Mouse (Mus musculus) hindbrain, embryonic 11.5 days (tissue): Measurements from ENCODE around the gene Aebp1. TPM values are rescaled to one million over a fixed set of nuclear protein-coding genes. Genes with fewer than 3 reads are reported as not detected.

ENCODE experiments used
- ATAC-seq: fragments of 200-750 bp; cut with Nextera tagmentation; 2 replicates; pipeline ENCODE4 v1.8.0; 2017; ENCODE audit warnings: mild to moderate bottlenecking, moderate TSS enrichment, moderate library complexity; ENCODE audit not compliant: low FRiP score
- DNase-seq: peaks from one replicate; pipeline ENCODE4 v3.0.0-alpha.2; 2015; ENCODE audit warnings: low spot score
- H3K27ac ChIP-seq: fragments of 300-500 bp; sonication (generic); 2 replicates; pipeline ENCODE4 v1.5.1; 2014; ENCODE audit warnings: mild to moderate bottlenecking, low read depth, low read length
- H3K27me3 ChIP-seq: fragments of 300-500 bp; sonication (generic); 2 replicates; pipeline ENCODE4 v1.6.1; 2014; ENCODE audit warnings: mild to moderate bottlenecking, low read length, moderate library complexity, mixed read lengths; ENCODE audit not compliant: control insufficient read depth, insufficient read depth
- H3K36me3 ChIP-seq: fragments of 300-500 bp; sonication (generic); 2 replicates; pipeline ENCODE4 v1.6.1; 2014; ENCODE audit warnings: mild to moderate bottlenecking, low read length, moderate library complexity, mixed read lengths; ENCODE audit not compliant: control insufficient read depth, insufficient read depth
- H3K4me1 ChIP-seq: fragments of 300-500 bp; sonication (generic); replicated peaks from 2 replicates; pipeline ENCODE4 v1.6.1; 2014; ENCODE audit warnings: low read length, mixed read lengths; ENCODE audit not compliant: control insufficient read depth, insufficient read depth
- H3K4me2 ChIP-seq: fragments of 300-500 bp; sonication (generic); replicated peaks from 2 replicates; pipeline ENCODE4 v1.6.1; 2014; ENCODE audit warnings: mild to moderate bottlenecking, low read depth, low read length
- H3K4me3 ChIP-seq: fragments of 300-500 bp; sonication (generic); 2 replicates; pipeline ENCODE4 v1.5.1; 2014; ENCODE audit warnings: low read depth, low read length
- H3K9ac ChIP-seq: fragments of 300-500 bp; sonication (generic); 2 replicates; pipeline ENCODE4 v1.6.1; 2014; ENCODE audit warnings: low read depth, low read length
- H3K9me3 ChIP-seq: fragments of 300-500 bp; sonication (generic); 2 replicates; pipeline ENCODE4 v1.6.1; 2016; ENCODE audit warnings: low read length; ENCODE audit not compliant: control insufficient read depth
- WGBS: fragments of 180-500 bp; shearing (Covaris S2); extraction: QIAGEN DNeasy Blood & Tissue Kit; methylation state at CpG from one replicate; pipeline ENCODE4 v1.1.7; 2014; 5-methylcytosine and 5-hydroxymethylcytosine counted together
- polyA plus RNA-seq: library from polyadenylated mRNA; unstranded; fragments of >200 nt; fragmentation: Nextera tagmentation; extraction: Ambion mirVana; gene quantifications from 2 replicates; pipeline ENCODE4 v1.2.1, GENCODE M21; 2014

The Aebp1 gene
- 19.0 and 20.4 TPM in 2 replicates for polyA plus RNA-seq

DNA sequence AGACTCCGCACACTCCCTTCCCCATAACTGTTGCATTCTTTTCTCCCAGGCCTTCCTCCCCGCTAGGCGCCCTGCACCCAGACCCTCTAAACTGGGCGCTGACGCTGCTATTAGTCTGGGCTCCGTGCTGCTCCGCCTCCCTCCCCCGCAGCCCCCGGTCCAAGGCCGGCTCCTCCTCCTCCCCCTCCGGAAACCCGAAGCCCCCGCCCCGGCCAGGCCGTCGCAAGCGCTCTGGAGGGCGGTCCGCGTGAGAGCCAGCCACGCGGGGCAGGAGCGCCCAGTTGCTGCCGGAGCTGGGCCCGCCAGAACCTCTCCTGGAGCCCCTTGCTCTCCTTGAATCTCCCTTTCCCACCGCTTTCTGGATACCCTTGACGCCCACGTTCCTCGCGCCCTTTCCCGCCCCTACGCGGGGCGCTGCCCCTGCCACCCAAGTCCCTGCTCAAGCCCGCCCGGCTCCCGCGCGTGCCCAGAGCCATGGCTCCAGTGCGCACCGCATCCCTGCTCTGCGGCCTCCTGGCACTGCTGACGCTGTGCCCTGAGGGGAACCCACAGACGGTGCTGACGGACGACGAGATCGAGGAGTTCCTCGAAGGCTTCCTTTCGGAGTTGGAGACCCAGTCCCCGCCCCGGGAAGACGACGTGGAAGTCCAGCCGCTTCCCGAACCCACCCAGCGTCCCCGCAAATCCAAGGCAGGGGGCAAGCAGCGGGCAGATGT lies at the start of gene Aebp1:
Aebp1 (plus strand) TSS at position 270 of the 716 bp plus-strand sequence.
- Histone ChIP-seq H3K4me1 (peaks cover 7% of the 10 kb centered on the region), H3K9ac (peak within 1 kb of the TSS; percentile 47; the same call in 1 of the 2 replicates), H3K27me3 (peaks cover 23% of the 10 kb centered on the region), H3K4me3 (peak within 1 kb of the TSS; percentile 32), H3K4me2 (peak within 1 kb of the TSS; percentile 39), H3K27ac (no peak within 1 kb of the TSS), H3K9me3 (no peaks in the 10 kb centered on the region), H3K36me3 (no peaks in the 10 kb centered on the region)
- 3% methylated on average over 59 of the region's 59 CpGs for WGBS
- ATAC-seq (peak; percentile 38; the same call in 1 of the 2 replicates), DNase-seq (peak; percentile 44)

DNA sequence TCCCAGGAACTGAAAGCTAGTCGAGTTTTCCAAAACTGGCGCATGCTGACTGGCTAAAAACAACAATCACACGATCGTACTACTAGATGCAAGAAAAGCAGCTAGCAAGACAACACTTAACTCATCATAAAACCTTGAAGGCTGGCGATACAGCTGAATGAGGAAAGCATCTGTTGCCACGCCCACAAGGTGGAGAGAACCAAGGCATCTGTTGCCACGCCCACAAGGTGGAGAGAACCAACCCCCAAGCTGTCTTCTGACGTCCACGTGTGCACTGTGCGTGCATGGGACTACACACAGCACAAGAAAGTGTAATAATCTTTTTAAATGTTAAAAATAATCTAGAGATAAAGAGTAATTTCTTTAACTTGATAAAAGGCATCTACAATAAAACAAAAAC lies 48.4 kb upstream of the Aebp1 start:
- Histone ChIP-seq H3K4me2 (no peak overlapping the region), H3K27ac (no peak overlapping the region), H3K27me3 (no peaks in the 10 kb centered on the region), H3K4me3 (no peak overlapping the region), H3K9me3 (no peaks in the 10 kb centered on the region), H3K9ac (no peak overlapping the region), H3K36me3 (no peaks in the 10 kb centered on the region), H3K4me1 (no peaks in the 10 kb centered on the region)
- no peak for DNase-seq
- WGBS = 82% methylated on average over 10 of the region's 10 CpGs
- no peak for ATAC-seq

- no peak overlapping the region for H3K27ac ChIP-seq
Measured at GRCm38 (mm10) chr11:5819223-5819622, 42.5 kb upstream of the Aebp1 start.

GRCm38 (mm10) chr11:5825432-5825831 lies 36.3 kb upstream of the Aebp1 start:
- no peaks in the 10 kb centered on the region for H3K36me3 ChIP-seq
- ATAC-seq (no peak), DNase-seq (no peak)
- no peaks in the 10 kb centered on the region for H3K27me3 ChIP-seq
- no peak overlapping the region for H3K4me2 ChIP-seq
- no peak overlapping the region for H3K4me3 ChIP-seq
- H3K4me1 ChIP-seq = no peaks in the 10 kb centered on the region
- H3K9me3 ChIP-seq = no peaks in the 10 kb centered on the region
- no peak overlapping the region for H3K27ac ChIP-seq
- no peak overlapping the region for H3K9ac ChIP-seq

More at GRCm38 (mm10) chr11:5819223-5819622, 42.5 kb upstream of the Aebp1 start:
- Histone ChIP-seq H3K9me3 (no peaks in the 10 kb centered on the region), H3K4me1 (no peaks in the 10 kb centered on the region), H3K4me3 (no peak overlapping the region), H3K4me2 (no peak overlapping the region), H3K36me3 (no peaks in the 10 kb centered on the region), H3K27me3 (no peaks in the 10 kb centered on the region), H3K9ac (no peak overlapping the region)
- WGBS = 73% methylated on average over 2 of the region's 2 CpGs
- DNase-seq = no peak
- no peak for ATAC-seq

DNA sequence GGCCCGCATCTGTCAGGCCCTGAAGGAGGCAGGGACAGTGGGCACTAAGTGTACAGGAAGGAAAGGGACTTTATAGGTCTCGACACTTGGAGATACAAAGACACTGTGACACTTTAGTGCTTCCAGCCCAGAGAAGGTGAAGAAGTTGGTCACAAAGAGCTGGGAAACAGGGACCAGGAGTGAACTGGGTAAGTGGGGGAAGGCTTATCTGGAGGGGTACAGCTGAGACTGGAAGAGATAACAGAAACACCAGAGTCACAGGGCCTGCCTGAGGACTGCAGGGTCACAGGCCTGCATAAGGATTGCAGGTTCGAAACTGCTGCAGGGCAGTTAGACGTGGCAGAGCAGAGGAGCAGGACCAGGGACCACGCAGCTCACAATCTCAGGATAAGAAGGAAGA lies 33.8 kb upstream of the Aebp1 start:
- H3K36me3 ChIP-seq = no peaks in the 10 kb centered on the region
- H3K4me2 ChIP-seq = no peak overlapping the region
- no peaks in the 10 kb centered on the region for H3K27me3 ChIP-seq
- ATAC-seq = no peak
- no peak for DNase-seq
- H3K27ac ChIP-seq = no peak overlapping the region
- H3K9ac ChIP-seq = no peak overlapping the region
- H3K9me3 ChIP-seq = no peaks in the 10 kb centered on the region
- 90% methylated on average over 5 of the region's 5 CpGs for WGBS
- no peaks in the 10 kb centered on the region for H3K4me1 ChIP-seq
- H3K4me3 ChIP-seq = no peak overlapping the region

GRCm38 (mm10) chr11:5828509-5829191 lies 33.1 kb upstream of the Aebp1 start:
- Histone ChIP-seq H3K36me3 (no peaks in the 10 kb centered on the region), H3K27ac (no peak overlapping the region), H3K27me3 (no peaks in the 10 kb centered on the region), H3K4me1 (no peaks in the 10 kb centered on the region), H3K4me2 (no peak overlapping the region), H3K9me3 (no peaks in the 10 kb centered on the region), H3K9ac (no peak overlapping the region), H3K4me3 (no peak overlapping the region)
- DNase-seq = no peak
- ATAC-seq = no peak
- 90% methylated on average over 11 of the region's 11 CpGs for WGBS

DNA sequence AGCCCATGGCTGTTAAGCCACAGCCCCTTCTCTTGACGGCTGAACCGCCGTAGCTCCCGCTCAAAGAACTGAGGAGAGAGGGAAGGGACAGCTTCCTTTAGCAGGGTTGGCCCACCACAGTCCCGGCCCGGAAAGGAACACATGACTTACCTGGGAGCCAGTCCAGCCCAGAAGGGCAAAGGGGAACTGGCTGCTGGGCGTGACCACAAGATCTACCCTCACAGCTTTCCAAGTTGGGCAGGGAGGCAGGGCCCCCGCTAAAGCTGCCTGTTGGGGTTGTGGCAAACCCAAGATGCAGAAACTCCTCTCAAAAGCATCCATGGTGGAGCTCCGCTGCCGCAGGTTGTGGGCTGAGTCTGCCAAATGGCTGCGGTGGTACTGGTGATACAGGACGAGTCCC lies 32.4 kb upstream of the Aebp1 start:
- Histone ChIP-seq H3K9me3 (no peaks in the 10 kb centered on the region), H3K9ac (no peak overlapping the region), H3K36me3 (no peaks in the 10 kb centered on the region), H3K4me2 (no peak overlapping the region), H3K4me3 (no peak overlapping the region), H3K4me1 (no peaks in the 10 kb centered on the region), H3K27ac (no peak overlapping the region), H3K27me3 (no peaks in the 10 kb centered on the region)
- DNase-seq (no peak), ATAC-seq (no peak)
- 96% methylated on average over 12 of the region's 12 CpGs for WGBS

GRCm38 (mm10) chr11:5834506-5834905 lies 27.2 kb upstream of the Aebp1 start:
- no peak overlapping the region for H3K4me3 ChIP-seq
- no peaks in the 10 kb centered on the region for H3K9me3 ChIP-seq
- WGBS = 84% methylated on average over 9 of the region's 9 CpGs
- ATAC-seq = no peak
- H3K27ac ChIP-seq = no peak overlapping the region
- no peaks in the 10 kb centered on the region for H3K27me3 ChIP-seq
- H3K9ac ChIP-seq = no peak overlapping the region
- no peaks in the 10 kb centered on the region for H3K36me3 ChIP-seq
- DNase-seq = no peak
- no peak overlapping the region for H3K4me2 ChIP-seq
- no peaks in the 10 kb centered on the region for H3K4me1 ChIP-seq

DNA sequence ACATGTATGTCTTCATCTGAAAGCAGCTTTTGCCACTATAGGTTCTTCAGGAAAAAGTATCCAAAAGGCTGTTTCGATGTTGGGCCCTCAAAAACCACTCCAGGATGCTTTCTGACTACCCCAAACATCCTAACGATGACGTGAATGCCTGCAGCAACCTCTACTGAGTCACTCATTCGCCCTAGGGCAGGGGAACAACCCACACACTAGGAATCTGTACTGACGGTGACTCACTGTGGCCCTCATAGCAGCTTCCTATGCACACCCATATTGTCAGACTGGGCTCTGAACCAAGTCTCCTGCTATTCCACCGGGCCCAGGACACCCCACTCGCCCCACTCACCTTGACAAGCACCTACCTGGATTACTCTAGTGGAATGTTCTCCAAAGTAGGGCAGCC lies 26.7 kb upstream of the Aebp1 start:
- no peak for ATAC-seq
- Histone ChIP-seq H3K27me3 (no peaks in the 10 kb centered on the region), H3K9me3 (no peaks in the 10 kb centered on the region), H3K4me1 (no peaks in the 10 kb centered on the region), H3K36me3 (no peaks in the 10 kb centered on the region), H3K9ac (no peak overlapping the region), H3K27ac (no peak overlapping the region), H3K4me2 (no peak overlapping the region), H3K4me3 (no peak overlapping the region)
- DNase-seq = no peak
- WGBS = 93% methylated on average over 7 of the region's 7 CpGs
